Mouse (Mus musculus) lung, postnatal 4 days (tissue): ENCODE measurements around the gene Vim.
"Not testable (repeated sequence)": the region's sequence is repeated elsewhere in the genome, so short reads cannot be mapped to it uniquely, and the experiment has no call there.

ENCODE experiments used
- DNase-seq, 2 experiments: peaks; one replicate each; pipeline ENCODE4 v3.0.0; 2021

The Vim gene

DNA sequence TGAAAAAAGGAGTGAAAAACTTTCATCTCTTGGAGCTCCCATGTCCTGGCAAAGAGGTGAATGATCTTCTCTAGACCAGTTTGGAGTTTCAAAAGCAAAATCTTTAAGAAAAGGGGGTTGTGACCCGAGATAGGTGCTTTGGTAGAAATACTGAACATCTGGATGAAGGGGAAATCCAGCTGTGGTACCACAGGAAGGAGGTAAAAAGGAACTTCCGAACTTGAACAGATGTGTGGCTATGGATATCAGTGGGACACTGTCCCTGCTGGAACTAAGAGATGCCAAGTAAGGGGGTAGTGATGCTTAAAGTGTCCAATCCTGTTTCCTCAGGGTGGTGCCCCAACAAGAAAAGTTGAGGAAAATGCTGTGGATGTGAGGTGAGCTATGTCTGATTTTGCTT is 3.6 kb upstream of the Vim start:
- DNase-seq, result no peak

DNA sequence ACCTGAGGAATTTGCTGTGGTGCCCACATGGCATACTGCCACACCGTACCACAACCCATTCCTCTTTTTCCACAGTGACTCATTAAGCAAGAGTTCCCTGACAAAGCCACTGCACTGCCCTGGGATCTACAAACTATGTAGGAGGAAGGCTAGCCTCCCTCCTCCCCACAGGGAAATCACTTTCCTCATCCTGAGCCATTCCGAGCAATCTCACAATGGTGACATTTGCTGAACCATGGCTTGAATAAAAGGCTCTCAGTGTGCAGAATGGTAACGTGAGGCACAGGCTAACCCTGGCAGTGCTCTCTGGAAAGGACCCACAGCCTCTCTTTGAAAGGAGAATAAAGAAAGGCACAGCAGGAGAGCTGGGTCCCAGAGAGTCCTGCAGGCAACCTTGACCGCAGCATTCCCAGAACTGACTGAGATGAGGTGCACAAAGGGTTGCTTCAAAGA is 1.6 kb upstream of the Vim start:
- no peak for DNase-seq

DNA sequence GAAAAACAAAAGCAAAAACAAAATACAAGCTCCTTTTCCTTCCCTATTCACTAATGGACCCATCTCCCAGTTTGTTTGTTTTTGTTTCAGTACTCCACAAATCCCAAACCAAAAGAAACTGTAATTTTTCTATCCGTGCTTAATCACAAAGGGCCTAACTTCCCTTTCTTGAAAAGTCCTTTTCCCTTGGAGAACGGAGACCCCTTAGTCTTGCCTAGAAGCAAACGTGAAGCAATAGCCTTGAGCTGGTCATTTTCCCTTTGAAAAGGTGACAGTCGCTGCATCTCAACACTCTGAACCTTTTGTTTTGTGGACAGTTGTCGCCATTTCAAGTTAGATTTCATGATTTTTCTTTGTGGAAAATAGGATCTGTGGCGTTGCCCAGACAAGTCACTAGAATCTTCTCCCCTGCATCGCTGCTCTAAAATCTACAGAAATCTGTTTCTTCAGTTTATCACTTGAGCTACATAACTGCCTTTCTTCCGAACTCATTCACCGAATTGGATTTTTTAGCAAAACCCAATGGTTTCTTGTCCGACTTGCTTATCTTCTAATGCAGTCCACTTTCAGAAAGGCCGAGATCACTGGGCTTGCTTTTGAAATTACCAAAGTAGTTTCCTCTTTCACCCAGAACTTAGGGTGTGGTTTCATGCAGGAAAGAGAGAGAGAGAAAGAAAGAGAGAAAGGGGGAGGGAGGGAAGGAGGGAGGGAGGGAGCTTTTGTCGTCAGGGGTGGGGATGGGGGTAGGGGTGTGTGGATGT is 900 bp upstream of the Vim start:
- DNase-seq, result no peak

DNA sequence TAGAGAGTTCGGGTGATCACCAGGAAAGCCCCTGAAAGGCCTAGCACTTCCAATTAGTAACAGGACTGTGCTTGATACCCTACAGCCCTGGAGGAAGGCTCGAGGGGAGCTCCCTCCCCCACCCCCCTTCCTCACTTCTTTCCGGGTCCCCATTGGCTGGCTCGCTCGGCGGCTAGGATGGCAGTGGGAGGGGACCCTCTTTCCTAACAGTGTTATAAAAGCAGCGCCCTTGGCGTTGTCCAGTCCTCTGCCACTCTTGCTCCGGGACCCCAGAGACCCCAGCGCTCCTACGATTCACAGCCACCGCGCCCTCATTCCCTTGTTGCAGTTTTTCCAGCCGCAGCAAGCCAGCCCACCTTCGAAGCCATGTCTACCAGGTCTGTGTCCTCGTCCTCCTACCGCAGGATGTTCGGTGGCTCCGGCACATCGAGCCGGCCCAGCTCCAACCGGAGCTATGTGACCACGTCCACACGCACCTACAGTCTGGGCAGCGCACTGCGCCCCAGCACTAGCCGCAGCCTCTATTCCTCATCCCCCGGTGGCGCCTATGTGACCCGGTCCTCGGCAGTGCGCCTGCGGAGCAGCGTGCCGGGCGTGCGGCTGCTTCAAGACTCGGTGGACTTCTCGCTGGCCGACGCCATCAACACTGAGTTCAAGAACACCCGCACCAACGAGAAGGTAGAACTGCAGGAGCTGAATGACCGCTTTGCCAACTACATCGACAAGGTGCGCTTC is 506 bp downstream of the Vim start:
- peak; percentile 89 to 93 for DNase-seq

DNA sequence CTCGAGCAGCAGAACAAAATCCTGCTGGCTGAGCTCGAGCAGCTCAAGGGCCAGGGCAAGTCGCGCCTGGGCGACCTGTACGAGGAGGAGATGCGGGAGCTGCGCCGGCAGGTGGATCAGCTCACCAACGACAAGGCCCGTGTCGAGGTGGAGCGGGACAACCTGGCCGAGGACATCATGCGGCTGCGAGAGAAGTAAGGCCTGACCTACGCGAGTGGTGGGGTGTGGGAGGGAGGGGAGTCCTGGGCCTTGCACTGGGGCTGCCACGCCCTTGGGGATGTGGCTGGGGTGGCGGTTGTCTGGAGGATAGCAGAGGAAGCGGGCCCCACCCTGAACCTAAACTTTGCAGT is 1.0 kb downstream of the Vim start:
- DNase-seq, result peak; percentile 76 to 82

DNA sequence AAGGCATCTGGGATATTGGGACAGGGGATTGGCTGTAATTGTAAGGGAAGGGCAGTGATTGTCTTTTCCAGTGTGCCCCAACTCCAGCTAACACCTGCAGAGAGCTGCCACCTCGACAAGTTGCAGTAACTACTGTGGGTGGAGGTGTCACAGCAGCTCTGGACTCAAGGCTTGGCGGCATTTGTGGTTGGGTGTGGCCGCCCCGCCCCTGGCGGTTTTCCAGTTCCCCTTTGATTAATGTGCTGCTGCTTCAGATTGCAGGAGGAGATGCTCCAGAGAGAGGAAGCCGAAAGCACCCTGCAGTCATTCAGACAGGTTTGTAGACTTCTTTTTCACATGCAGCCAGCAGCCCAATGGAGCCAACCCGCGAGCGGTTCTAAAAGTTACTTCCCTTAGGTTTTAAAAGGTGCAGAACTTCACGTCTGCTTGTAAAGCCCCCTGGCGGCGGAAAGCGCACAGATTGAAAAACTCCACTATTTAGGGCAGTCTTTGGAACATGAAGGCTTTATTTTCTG is 1.6 kb downstream of the Vim start:
- DNase-seq, result peak; percentile 85

DNA sequence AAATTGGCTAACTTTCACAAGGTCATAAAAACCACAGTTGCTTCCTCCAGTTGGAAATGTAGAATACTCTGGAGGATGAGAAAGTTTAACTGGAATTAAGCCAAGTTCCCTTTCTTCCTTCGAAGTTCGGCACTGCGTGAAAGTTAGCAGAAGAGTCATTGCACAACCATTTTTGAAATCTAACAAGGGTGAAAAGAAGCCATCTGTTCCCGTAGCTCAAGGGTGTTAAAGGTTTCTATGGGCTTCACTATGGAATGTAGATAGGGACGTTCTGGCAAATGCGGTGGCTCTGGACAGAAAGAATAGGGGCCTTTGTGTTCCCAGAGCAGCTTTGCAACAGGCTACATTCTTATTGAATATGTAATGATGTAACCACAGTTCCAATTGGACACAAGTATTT is 2.2 kb downstream of the Vim start:
- DNase-seq, result no peak

DNA sequence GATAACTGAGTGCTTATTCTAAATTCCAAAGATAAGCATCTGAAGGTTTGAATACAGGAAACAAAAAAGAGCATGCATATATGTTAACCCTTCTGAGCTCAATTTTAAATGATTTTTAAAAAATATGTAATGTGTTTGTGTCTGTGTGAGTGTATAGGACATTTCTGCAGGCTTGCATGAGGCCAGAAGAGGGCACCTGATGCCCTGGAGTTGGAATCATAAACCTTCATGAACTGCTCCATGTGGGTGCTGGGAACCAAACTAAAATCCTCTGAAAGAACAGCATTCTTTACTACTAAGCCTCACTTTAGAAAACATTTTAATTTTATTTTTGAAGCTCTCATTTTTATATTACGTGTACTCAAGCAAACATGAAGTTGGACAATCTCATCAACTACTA is 3.7 kb downstream of the Vim start:
- DNase-seq, result no peak

DNA sequence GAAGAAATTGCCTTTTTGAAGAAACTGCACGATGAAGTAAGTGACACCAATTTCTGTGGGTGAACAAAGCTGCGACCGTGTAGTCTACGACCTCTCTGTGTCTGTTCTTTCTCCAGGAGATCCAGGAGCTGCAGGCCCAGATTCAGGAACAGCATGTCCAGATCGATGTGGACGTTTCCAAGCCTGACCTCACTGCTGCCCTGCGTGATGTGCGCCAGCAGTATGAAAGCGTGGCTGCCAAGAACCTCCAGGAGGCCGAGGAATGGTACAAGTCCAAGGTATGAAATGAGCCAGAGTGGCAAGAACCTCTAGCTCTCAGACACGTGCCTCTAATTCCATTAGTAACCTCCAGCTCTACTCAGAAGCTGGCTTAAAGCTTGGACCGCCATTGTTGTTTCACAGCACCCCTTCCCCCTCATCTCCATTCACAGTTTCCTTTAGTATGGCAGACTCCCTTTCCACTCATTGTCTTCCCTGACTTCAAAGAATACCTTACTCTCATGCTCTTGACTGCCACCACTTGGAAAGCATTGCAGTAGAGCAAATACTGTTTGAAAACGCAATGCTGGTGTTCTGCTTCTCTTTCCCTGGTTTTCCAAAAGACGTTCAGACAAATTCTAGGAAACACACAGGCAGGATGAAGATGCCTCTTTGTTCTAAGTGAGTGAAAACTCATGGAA is 4.9 kb downstream of the Vim start:
- no peak for DNase-seq

DNA sequence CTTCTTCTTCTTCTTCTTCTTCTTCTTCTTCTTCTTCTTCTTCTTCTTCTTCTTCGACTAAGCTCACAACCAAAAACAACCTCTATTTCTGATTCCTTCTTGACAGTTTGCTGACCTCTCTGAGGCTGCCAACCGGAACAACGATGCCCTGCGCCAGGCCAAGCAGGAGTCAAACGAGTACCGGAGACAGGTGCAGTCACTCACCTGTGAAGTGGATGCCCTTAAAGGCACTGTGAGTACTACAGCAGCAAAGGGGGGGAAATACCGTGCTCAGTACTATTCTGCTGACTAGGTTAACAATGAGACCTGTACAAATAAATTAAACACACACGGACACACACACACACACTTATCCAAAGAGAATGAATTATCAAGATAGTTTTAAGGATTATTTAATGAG is 5.6 kb downstream of the Vim start:
- no peak for DNase-seq

DNA sequence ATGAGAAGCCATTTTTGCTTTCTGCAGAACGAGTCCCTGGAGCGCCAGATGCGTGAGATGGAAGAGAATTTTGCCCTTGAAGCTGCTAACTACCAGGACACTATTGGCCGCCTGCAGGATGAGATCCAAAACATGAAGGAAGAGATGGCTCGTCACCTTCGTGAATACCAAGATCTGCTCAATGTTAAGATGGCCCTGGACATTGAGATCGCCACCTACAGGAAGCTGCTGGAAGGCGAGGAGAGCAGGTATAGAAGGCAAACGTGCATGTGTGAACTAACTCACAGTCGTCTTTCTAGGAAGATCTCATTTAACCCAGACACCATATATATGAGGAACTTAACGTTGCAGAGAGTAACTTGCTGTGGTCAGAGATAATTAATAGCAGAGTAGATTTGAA is 6.3 kb downstream of the Vim start:
- peak in 1 of 2 experiments; percentile 39 for DNase-seq

DNA sequence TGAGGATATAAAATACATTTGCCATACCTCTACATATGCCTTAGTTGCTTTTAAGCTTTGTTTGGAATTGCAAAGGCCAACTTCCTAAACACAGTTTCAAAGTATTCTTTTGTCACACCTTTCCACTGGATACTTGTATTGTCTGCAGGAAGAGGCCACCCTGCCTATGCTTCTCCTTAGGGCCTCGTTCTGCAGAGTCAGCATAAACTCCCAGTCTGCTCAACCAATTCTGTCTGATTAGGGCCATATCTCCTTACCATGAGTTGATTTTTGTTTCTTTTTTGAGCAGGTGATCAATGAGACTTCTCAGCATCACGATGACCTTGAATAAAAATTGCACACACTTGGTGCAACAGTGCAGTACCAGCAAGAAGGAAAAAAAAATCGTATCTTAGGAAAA is 8.5 kb downstream of the Vim start:
- DNase-seq, result no peak

DNA sequence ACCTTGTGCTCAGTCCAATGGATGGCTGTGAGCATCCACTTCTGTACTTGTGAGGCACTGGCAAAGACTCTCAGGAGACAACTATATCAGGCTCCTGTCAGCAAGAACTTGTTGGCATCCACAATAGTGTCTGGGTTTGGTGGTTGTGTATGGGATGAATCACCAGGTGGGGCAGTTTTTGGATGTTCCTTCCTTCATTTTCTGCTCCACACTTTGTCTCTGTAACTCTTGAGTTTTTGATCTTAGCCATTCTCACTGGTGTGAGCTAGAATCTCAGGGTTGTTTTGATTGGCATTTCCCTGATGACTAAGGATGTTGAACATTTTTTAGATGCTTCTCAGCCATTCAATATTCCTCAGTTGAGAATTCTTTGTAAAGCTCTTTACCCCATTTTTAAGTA is 10.0 kb downstream of the Vim start:
- DNase-seq, result not testable (repeated sequence)

DNA sequence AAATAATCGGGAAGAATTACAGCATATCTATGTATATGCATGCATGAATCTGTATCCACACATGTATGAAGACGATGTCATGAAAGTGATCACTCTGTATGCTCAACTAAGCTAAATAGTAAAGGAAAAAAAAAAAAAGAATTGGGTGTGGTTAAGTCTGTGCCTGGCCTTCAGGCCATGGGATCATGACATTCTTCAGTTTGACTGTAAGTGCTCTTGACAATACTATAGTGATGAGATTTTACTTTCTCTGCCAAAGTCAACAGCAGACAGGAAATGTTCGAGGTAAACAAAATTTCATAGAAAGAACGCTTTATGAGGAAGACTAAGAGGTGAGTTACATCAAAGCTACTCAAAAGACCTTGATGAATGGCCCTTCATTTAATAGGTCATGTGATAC is 19.6 kb downstream of the Vim start:
- DNase-seq, result no peak

DNA sequence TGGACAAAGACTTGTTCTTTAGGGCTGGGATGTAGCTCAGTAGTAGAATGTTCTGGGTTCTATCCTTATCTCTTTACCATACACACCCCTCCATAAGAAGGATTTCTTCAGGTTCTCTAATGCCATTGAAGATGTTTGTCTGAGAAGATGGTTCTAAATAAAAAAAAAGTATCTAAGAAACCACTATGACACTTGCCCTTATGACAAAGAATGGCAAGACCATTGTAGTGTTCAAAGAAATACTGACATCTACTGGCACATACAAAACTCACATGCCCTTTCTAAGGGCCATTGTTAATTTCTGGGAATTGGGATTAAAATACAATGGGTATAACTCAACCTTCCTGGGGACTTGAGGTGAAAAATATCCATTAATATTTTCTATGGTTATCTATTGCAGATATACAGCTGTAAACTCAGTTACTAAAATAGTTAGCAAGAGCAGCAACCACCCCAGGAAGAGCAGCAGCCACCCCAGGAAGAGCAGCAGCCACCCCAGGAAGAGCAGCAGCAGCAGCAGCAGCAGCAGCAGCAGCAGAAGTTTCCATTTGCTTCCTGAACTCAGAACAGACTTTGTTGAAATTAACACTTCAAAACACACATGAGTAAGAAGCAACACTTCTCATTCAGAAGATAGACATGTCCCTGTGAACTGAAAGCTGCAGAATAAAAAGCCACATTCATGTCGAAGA is 23.4 kb downstream of the Vim start:
- no peak for DNase-seq

DNA sequence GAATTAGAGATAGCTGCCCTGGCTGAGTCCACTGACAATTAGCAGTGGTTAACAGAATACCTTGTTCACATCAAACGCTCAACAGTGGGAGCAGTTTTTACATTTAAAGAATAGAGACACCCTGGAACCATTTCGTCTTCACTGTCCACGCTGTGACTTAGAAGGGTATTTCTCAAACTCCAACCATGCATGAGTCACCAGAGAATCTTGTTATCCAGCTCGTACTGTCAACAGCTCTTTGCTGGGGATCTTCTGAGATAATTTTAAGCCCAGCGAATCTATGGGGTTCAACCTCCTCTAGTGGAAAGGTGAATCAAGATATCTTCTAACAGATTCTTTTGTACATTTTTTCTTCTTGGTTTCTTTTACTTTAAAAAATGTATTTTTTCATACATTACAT is 24.4 kb downstream of the Vim start:
- no peak for DNase-seq

DNA sequence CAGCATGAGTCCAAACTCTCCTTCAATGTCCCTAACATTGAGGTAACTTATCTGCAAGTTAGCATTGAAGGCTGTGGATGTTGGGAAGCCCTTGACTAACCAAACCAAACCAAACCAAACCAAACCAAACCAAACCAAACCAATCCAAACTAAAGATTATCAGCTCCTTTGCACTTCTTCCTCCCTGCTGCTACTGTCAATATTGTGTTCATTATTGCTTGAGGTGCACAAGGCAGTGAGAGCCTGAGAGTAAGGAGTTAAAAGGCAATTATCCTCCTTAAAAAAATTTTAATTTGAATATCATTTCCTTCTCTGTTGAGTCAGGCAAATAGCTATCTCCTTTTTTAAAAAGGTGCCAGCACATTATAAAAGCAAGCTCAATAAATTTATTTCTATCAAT is 29.4 kb downstream of the Vim start:
- DNase-seq, result no peak

DNA sequence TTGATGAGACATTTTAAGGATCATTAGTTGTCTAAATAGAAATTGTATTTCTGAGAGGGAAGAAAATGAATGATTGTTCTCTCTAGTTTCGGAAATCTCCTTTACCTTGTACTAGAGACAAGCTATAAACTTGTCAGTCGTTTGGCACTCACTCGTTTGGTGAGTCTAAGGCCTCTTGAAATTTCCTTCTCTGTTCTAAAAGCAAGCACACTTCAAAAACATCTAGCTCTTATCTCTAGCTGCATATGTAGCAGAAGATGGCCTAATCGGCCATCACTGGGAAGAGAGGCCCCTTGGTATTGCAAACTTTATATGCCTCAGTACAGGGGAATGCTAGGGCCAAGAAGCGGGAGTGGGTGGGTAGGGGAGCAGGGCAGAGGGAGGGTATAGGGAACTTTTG is 29.9 kb downstream of the Vim start:
- not testable (repeated sequence) for DNase-seq

DNA sequence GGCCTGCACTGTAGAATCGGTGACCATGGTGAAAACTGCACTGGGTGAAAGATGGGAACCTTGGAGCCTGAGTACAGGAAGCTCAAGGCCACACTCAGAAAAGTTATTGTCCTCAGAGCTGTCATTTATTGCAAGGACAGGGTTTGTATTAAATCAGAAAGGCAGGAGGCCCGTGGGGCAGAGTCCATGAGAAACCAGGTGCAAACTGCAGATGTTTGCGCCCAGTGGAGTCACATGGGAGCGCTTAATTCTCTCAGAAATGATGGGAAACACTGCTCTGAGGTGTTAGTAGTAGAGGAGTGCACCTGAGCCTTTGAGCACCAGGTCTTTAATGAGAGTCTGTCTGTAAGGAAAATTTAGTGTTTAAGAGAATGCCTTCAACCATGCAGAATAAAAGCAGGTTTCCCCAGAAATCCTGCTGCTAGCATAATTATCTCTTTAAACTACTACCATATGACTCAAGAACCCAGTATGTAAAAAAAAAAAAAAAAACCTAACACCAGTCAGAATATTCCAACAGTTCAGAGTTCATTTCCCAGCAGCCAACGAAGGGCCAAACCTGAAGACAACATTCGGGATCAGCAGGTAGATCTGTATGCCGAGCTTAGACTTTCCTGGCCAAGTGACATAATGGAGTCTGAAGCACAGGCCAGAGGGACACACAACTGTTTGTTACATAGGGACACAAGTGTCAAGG is 56.6 kb downstream of the Vim start:
- DNase-seq, result no peak
